In the genomic region with DNA sequence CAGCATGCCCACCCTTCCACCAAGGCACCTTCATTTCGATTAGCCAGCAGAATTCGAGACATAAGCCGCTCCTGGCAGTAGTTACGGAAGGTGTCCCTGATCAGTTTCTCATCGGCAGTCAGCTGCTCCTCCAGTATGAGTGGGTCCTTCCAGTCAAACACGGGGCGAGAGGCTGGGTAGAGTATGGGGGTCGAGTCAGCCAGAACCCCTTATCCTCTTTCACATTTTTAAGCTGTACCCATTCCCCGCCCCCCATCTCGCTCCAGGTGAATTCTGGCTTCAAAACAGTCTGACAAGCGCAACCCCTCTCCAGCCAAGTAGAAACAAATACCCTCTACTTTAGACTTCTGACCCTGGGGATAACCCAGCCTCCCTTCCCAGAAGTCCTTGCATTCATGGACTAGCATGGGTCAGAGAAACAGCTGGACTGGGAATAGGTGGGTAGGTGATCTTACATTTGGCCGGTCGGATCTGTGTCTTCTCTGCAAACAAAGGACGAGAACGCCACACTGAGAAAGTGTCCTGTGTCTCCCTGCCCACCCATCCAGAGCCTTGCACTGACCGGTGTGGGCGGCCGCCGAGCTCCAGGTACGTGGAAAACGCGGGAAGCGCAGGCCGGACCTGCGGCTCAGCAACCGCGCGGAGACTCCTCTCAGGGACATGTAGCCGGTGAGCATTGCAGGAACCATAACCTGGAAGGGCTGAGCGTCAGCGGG, we compare ENCODE assay signal across 7 mouse cellular contexts. TPM values are rescaled to one million over a fixed set of nuclear protein-coding genes. Genes with fewer than 3 reads are reported as not detected.
DNase-seq lines count a peak whose midpoint lies in the region; ATAC-seq and TF ChIP-seq lines count a peak whose summit lies in the region.

No protein-coding gene starts in this region.

- H3K79me2 ChIP-seq in CH12.LX (replicated peaks; ENCODE audit: control insufficient read depth, extremely low read depth, insufficient read depth, poor library complexity, severe bottlenecking): no peaks in the 10 kb centered on the region

- no peak overlapping the region for H3K27ac ChIP-seq in CH12.LX (ENCODE audit: insufficient read depth, low read depth)
- no peak overlapping the region for H3K27ac ChIP-seq in ES-E14 (ENCODE audit: insufficient read depth, low read depth, low read length, poor library complexity, severe bottlenecking)
- peak overlapping the region; percentile 70; the same call in 1 of the 2 replicates for H3K27ac ChIP-seq in hindbrain, embryonic 13.5 days
- H3K27ac ChIP-seq in liver, embryonic 13.5 days: peak overlapping the region; percentile 84

- in situ Hi-C loops in CH12.LX (cut with MboI; ENCODE audit: low pct_ligation_motif_present, low pct_unique_long_range_greater_than_20kb, low sequenced_read_pairs) (no loop called here), ES-E14 (cut with MboI; ENCODE audit: low sequenced_read_pairs in 2 of 2, unreplicated experiment in 2 of 2) (no loop called here)

- ATAC-seq in hindbrain, embryonic 13.5 days (ENCODE audit: low FRiP score): peak; percentile 72
- ATAC-seq in liver, embryonic 13.5 days (ENCODE audit: low read depth): peak; percentile 51; the same call in 1 of the 2 replicates

- no peak for TF ChIP-seq POLR2A in CH12.LX (IDR thresholded peaks at IDR 0.05; ENCODE audit: low read depth, low read length)

- no peak for TF ChIP-seq EP300 in CH12.LX (IDR thresholded peaks at IDR 0.05; ENCODE audit: low read length)

- dilution Hi-C loops in CH12.LX (cut with MboI; ENCODE audit: extremely low pct_ligation_motif_present, extremely low pct_unique_long_range_greater_than_20kb, low sequenced_read_pairs): no loop called here

- WGBS in hindbrain, embryonic 13.5 days: 13% methylated on average over 31 of the region's 31 CpGs
- WGBS in liver, embryonic 13.5 days (ENCODE audit: insufficient replicate concordance): 14% methylated on average over 31 of the region's 31 CpGs

- TF ChIP-seq RAD21 in CH12.LX (IDR thresholded peaks at IDR 0.05; ENCODE audit: low read depth, low read length): no peak

- H3K27me3 ChIP-seq in CH12.LX (replicated peaks): no peaks in the 10 kb centered on the region
- H3K27me3 ChIP-seq in hindbrain, embryonic 13.5 days: no peaks in the 10 kb centered on the region
- H3K27me3 ChIP-seq in liver, embryonic 13.5 days: no peaks in the 10 kb centered on the region

- TF ChIP-seq CTCF in CH12.LX (conservative IDR thresholded peaks at IDR 0.05 in 1 of 2, IDR thresholded peaks at IDR 0.05 in 1 of 2; ENCODE audit: low read depth in 2 of 2, low read length in 2 of 2): no peak

- peak overlapping the region; percentile 74 to 86 (median 74) for H3K4me3 ChIP-seq in CH12.LX (replicated peaks in 1 of 3; ENCODE audit: low read depth in 2 of 3, low read length in 2 of 3, poor library complexity in 1 of 3)
- peak overlapping the region; percentile 72 to 88 for H3K4me3 ChIP-seq in ES-E14 (ENCODE audit: insufficient read depth in 1 of 2, low read depth in 1 of 2, low read length in 2 of 2, poor library complexity in 1 of 2, severe bottlenecking in 1 of 2)
- H3K4me3 ChIP-seq in hindbrain, embryonic 13.5 days: peak overlapping the region; percentile 77
- peak overlapping the region; percentile 77 for H3K4me3 ChIP-seq in liver, embryonic 13.5 days (replicated peaks)

- H3K36me3 ChIP-seq in CH12.LX (replicated peaks in 1 of 2; ENCODE audit: control insufficient read depth in 1 of 2, insufficient read depth in 1 of 2, low read length in 1 of 2) (peaks cover 8 to 32% of the 10 kb centered on the region in 2 experiments), ES-E14 (ENCODE audit: control insufficient read depth, insufficient read depth, low read length, poor library complexity, severe bottlenecking) (peaks cover 17% of the 10 kb centered on the region; the same call in 1 of the 2 replicates)
- peaks cover 24% of the 10 kb centered on the region for H3K36me3 ChIP-seq in hindbrain, embryonic 13.5 days
- H3K36me3 ChIP-seq in liver, embryonic 13.5 days: peaks cover 40% of the 10 kb centered on the region

- H3K4me1 ChIP-seq in CH12.LX (ENCODE audit: control insufficient read depth in 1 of 2, insufficient read depth in 2 of 2) (peaks cover 7 to 22% of the 10 kb centered on the region in 2 experiments; a peak in 3 of 4 replicates), ES-E14 (ENCODE audit: control insufficient read depth in 2 of 2, insufficient read depth in 2 of 2, low read length in 2 of 2, poor library complexity in 1 of 2) (no peaks in the 10 kb centered on the region; a peak in 1 of 4 replicates)
- H3K4me1 ChIP-seq in hindbrain, embryonic 13.5 days (replicated peaks): peaks cover 21% of the 10 kb centered on the region
- peaks cover 40% of the 10 kb centered on the region for H3K4me1 ChIP-seq in liver, embryonic 13.5 days (replicated peaks)

- no peaks in the 10 kb centered on the region for H3K9me3 ChIP-seq in CH12.LX (replicated peaks; ENCODE audit: low read length)
- no peaks in the 10 kb centered on the region for H3K9me3 ChIP-seq in ES-E14 (ENCODE audit: control insufficient read depth, insufficient read depth, low read depth, low read length)
- H3K9me3 ChIP-seq in hindbrain, embryonic 13.5 days: no peaks in the 10 kb centered on the region
- no peaks in the 10 kb centered on the region for H3K9me3 ChIP-seq in liver, embryonic 13.5 days (replicated peaks)

- H3K9ac ChIP-seq in CH12.LX (ENCODE audit: insufficient read depth, low read depth) (peak overlapping the region; percentile 82), ES-E14 (ENCODE audit: insufficient read depth, low read depth, low read length, poor library complexity, severe bottlenecking) (peak overlapping the region; percentile 77)
- H3K9ac ChIP-seq in hindbrain, embryonic 13.5 days: peak overlapping the region; percentile 84
- H3K9ac ChIP-seq in liver, embryonic 13.5 days: peak overlapping the region; percentile 82

- peak overlapping the region; percentile 94 for H3K4me2 ChIP-seq in CH12.LX (ENCODE audit: insufficient read depth, low read depth, poor library complexity, severe bottlenecking)
- peak overlapping the region; percentile 86 for H3K4me2 ChIP-seq in hindbrain, embryonic 13.5 days
- H3K4me2 ChIP-seq in liver, embryonic 13.5 days: peak overlapping the region; percentile 92

- no peak for DNase-seq in CH12.LX (ENCODE audit: extremely low read depth)
- no peak for DNase-seq in ES-E14 (ENCODE audit: low read depth, low spot score)
- no peak for DNase-seq in liver, embryonic 13.5 days
- DNase-seq in embryo, embryonic 10.5 days (ENCODE audit: low spot score): no peak
- DNase-seq in layer of hippocampus, adult 8-10 months (ENCODE audit: low spot score in 2 of 2): no peak
- no peak for DNase-seq in MN1 (ENCODE audit: low spot score)

TF ChIP-seq in CH12.LX, 34 proteins besides CTCF, POLR2A, EP300 and RAD21 (continues in another document):
- TF ChIP-seq KAT2A (IDR thresholded peaks at IDR 0.05; ENCODE audit: insufficient replicate concordance, low read length) (no peak), CHD2 (IDR thresholded peaks at IDR 0.05; ENCODE audit: low read length) (peak; percentile 28; the same call in 1 of the 2 replicates), SIN3A (IDR thresholded peaks at IDR 0.05; ENCODE audit: low read length) (no peak)

TF ChIP-seq in ES-E14, 5 proteins besides CTCF, POLR2A, EP300 and RAD21 (continues in another document):
- TF ChIP-seq MAFK (IDR thresholded peaks at IDR 0.05; ENCODE audit: insufficient read depth, low read depth, low read length) (no peak), ZNF384 (IDR thresholded peaks at IDR 0.05; ENCODE audit: low read depth, low read length) (no peak), CHD2 (IDR thresholded peaks at IDR 0.05; ENCODE audit: low read depth, low read length) (no peak)

RNA-seq across cellular contexts. Expression of gene Gcdh, which starts 0.6 kb away (rescaled TPM):
- total RNA-seq in CH12.LX (2012; rRNA removed) (26.2 and 27.3 TPM in 2 replicates), CH12.LX (2014; rRNA removed) (16.4 and 20.6 TPM in 2 replicates), ES-E14 (2012; rRNA removed) (36.3 and 57.2 TPM in 2 replicates)
- 13.7 and 17.7 TPM in 2 replicates for polyA plus RNA-seq in CH12.LX (2012; ENCODE audit: insufficient read length, low read depth)
- 33.1 TPM in 2 replicates for polyA plus RNA-seq in hindbrain, embryonic 13.5 days (2015; fragmentation: Nextera tagmentation; extraction: Ambion mirVana)
- polyA plus RNA-seq in liver, embryonic 13.5 days (2015; fragmentation: Nextera tagmentation; extraction: Ambion mirVana): 44.7 and 48.6 TPM in 2 replicates
- total RNA-seq in layer of hippocampus, adult 8-10 months (2022): 10 to 100 TPM; 38.7 to 46.2 (median 40.4) TPM

RNA-seq across cellular contexts. Expression of gene Klf1, which starts 8.6 kb away (rescaled TPM):
- total RNA-seq in CH12.LX (2012; rRNA removed) (0.34 and 0.38 TPM in 2 replicates), CH12.LX (2014; rRNA removed) (0.20 and 0.24 TPM in 2 replicates), ES-E14 (2012; rRNA removed) (0.31 and 0.53 TPM in 2 replicates)
- polyA plus RNA-seq in CH12.LX (2012; ENCODE audit: insufficient read length, low read depth): 0.20 and 0.26 TPM in 2 replicates
- 0.64 and 1.00 TPM in 2 replicates for polyA plus RNA-seq in hindbrain, embryonic 13.5 days (2015; fragmentation: Nextera tagmentation; extraction: Ambion mirVana)
- polyA plus RNA-seq in liver, embryonic 13.5 days (2015; fragmentation: Nextera tagmentation; extraction: Ambion mirVana): 469 and 494 TPM in 2 replicates
- under 1 TPM in 2 of 4 experiments, not detected in 2; 0.21 to 0.31 TPM for total RNA-seq in layer of hippocampus, adult 8-10 months (2022)

RNA-seq across cellular contexts. Expression of gene Dnase2a, which starts 15.2 kb away (rescaled TPM):
- total RNA-seq in CH12.LX (2012; rRNA removed) (12.8 and 13.6 TPM in 2 replicates), CH12.LX (2014; rRNA removed) (15.0 and 18.4 TPM in 2 replicates), ES-E14 (2012; rRNA removed) (23.7 and 29.5 TPM in 2 replicates)
- polyA plus RNA-seq in CH12.LX (2012; ENCODE audit: insufficient read length, low read depth): 25.4 and 31.4 TPM in 2 replicates
- 5.8 and 6.0 TPM in 2 replicates for polyA plus RNA-seq in hindbrain, embryonic 13.5 days (2015; fragmentation: Nextera tagmentation; extraction: Ambion mirVana)
- polyA plus RNA-seq in liver, embryonic 13.5 days (2015; fragmentation: Nextera tagmentation; extraction: Ambion mirVana): 9.3 and 10.4 TPM in 2 replicates
- total RNA-seq in layer of hippocampus, adult 8-10 months (2022): 10 to 100 TPM in 2 of 4 experiments, 1 to 10 TPM in 2; 4.4 to 18.9 (median 9.2) TPM

RNA-seq across cellular contexts. Expression of gene Syce2, which starts 21.2 kb away (rescaled TPM):
- total RNA-seq in CH12.LX (2012; rRNA removed) (not detected in 2 replicates), CH12.LX (2014; rRNA removed) (not detected in 2 replicates), ES-E14 (2012; rRNA removed) (34.7 and 42.3 TPM in 2 replicates)
- polyA plus RNA-seq in CH12.LX (2012; ENCODE audit: insufficient read length, low read depth): 0.54 TPM in 1 of 2 replicates, not detected in the other
- 17.8 and 20.4 TPM in 2 replicates for polyA plus RNA-seq in hindbrain, embryonic 13.5 days (2015; fragmentation: Nextera tagmentation; extraction: Ambion mirVana)
- polyA plus RNA-seq in liver, embryonic 13.5 days (2015; fragmentation: Nextera tagmentation; extraction: Ambion mirVana): 84.1 and 90.4 TPM in 2 replicates
- 10 to 100 TPM; 13.0 to 18.4 (median 14.5) TPM for total RNA-seq in layer of hippocampus, adult 8-10 months (2022)

RNA-seq across cellular contexts. Expression of gene Farsa, which starts 36.4 kb away (rescaled TPM):
- 142 and 165 TPM in 2 replicates for total RNA-seq in CH12.LX (2012; rRNA removed)
- 144 and 146 TPM in 2 replicates for total RNA-seq in CH12.LX (2014; rRNA removed)
- polyA plus RNA-seq in CH12.LX (2012; ENCODE audit: insufficient read length, low read depth): 175 and 192 TPM in 2 replicates
- total RNA-seq in ES-E14 (2012; rRNA removed): 123 and 137 TPM in 2 replicates
- polyA plus RNA-seq in hindbrain, embryonic 13.5 days (2015; fragmentation: Nextera tagmentation; extraction: Ambion mirVana): 107 and 109 TPM in 2 replicates
- polyA plus RNA-seq in liver, embryonic 13.5 days (2015; fragmentation: Nextera tagmentation; extraction: Ambion mirVana): 82.3 and 83.1 TPM in 2 replicates
- 10 to 100 TPM; 47.2 to 54.8 (median 52.9) TPM for total RNA-seq in layer of hippocampus, adult 8-10 months (2022)

Comparison
In these comparisons a context has a peak if more than half of its experiments do, and no peak if none do; other contexts are left out.
1. H3K27ac ChIP-seq: peak in hindbrain, embryonic 13.5 days (single experiment) and liver, embryonic 13.5 days (single experiment); none in CH12.LX (single experiment) and ES-E14 (single experiment).
2. Peak in every context shown above with its lines, with median percentiles within 50 percentile points of each other: H3K4me2 ChIP-seq, H3K4me3 ChIP-seq and H3K9ac ChIP-seq.